Mouse (Mus musculus): ENCODE data around the gene Gm10642.

DNA sequence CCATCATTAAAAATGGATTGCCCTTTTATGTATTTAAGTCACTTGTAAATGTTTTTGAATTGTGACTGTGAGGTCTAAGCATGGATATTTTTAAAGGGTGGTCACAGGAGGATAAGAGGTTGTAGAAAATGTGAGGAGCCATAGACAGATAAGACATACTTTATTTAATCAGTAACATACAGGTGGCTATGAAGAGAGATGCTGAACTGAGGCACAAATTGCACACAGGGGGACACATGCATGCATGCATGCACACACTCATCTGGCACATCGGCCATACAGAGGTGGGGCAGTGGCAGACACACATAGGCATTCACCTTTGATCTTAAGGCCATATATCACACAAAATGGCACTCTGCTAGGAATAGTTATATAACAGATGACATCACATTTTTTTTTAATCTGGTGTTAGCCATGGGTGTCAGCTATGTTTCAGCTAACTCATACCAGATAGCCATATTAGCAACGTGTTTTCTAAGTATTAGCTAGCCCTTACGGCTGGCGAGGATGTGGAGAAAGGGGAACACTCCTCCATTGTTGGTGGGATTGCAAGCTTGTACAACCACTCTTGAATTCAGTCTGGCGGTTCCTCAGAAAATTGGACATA is 47.6 kb downstream of the Gm10642 start:
- TF ChIP-seq ZNF384 (IDR thresholded peaks at IDR 0.05; ENCODE audit: low read depth, low read length): no peak
- no peak for TF ChIP-seq ZC3H11A (IDR thresholded peaks at IDR 0.05; ENCODE audit: borderline replicate concordance, low read depth, low read length)
- TF ChIP-seq CHD2 (IDR thresholded peaks at IDR 0.05; ENCODE audit: low read depth, low read length): no peak
- no peak for TF ChIP-seq MAFK (IDR thresholded peaks at IDR 0.05; ENCODE audit: insufficient read depth, low read depth, low read length)
- no peak for TF ChIP-seq HCFC1 (IDR thresholded peaks at IDR 0.05; ENCODE audit: borderline replicate concordance, insufficient read depth, low read length)
